Comparison of ENCODE assay signal across 9 mouse cellular contexts in genomic region chr4:154449343-154449742, GRCm38 (mm10).
DNase-seq lines count a peak whose midpoint lies in the region; ATAC-seq lines count a peak whose summit lies in the region.
"Had no signal": no experiment of that assay in that cellular context is flagged by ENCODE, and none has a peak within 500 bp of the region (broad histone marks: within the 10 kb centered on the region; RNA-seq: fewer than 3 reads in every experiment).

No protein-coding gene starts in this region.

- no peak overlapping the region for H3K4me3 ChIP-seq in forebrain, embryonic 15.5 days
- no peak overlapping the region for H3K4me3 ChIP-seq in intestine, embryonic 15.5 days (replicated peaks)
- H3K4me3 ChIP-seq in midbrain, embryonic 12.5 days, result no peak overlapping the region
- H3K4me3 ChIP-seq: embryonic facial prominence, embryonic 12.5 days; megakaryocyte, embryonic 14.5 days had no signal

- intact Hi-C loops in left cerebral cortex, postnatal 25 days (cut with DNase I), result loop anchor here (5.0 kb wide), 1 partner anchor 188 kb away; the partner anchor contains the start of gene Prdm16

- WGBS in forebrain, embryonic 15.5 days, result 12% methylated on average over 3 of the region's 3 CpGs
- WGBS in intestine, embryonic 15.5 days, result 25% methylated on average over 3 of the region's 3 CpGs
- WGBS in midbrain, embryonic 12.5 days, result 12% methylated on average over 3 of the region's 3 CpGs

- peak; percentile 43 for DNase-seq in ES-CJ7 (ENCODE audit: low read depth, low spot score)
- DNase-seq in adrenal gland, postnatal 10 days, result peak; percentile 51
- peak; percentile 57 to 61 for DNase-seq in left cerebral cortex, postnatal 25 days (ENCODE audit: low spot score in 2 of 2)
- no peak for DNase-seq in B cell, adult 2 months

- H3K9me3 ChIP-seq in forebrain, embryonic 15.5 days, result no peaks in the 10 kb centered on the region
- H3K9me3 ChIP-seq in intestine, embryonic 15.5 days, result no peaks in the 10 kb centered on the region
- H3K9me3 ChIP-seq in midbrain, embryonic 12.5 days, result no peaks in the 10 kb centered on the region
- H3K9me3 ChIP-seq: embryonic facial prominence, embryonic 12.5 days; megakaryocyte, embryonic 14.5 days had no signal

- H3K4me2 ChIP-seq in forebrain, embryonic 15.5 days (replicated peaks), result no peak overlapping the region
- no peak overlapping the region for H3K4me2 ChIP-seq in intestine, embryonic 15.5 days (replicated peaks)
- no peak overlapping the region for H3K4me2 ChIP-seq in midbrain, embryonic 12.5 days (replicated peaks)
- H3K4me2 ChIP-seq: embryonic facial prominence, embryonic 12.5 days had no signal

- no peaks in the 10 kb centered on the region for H3K27me3 ChIP-seq in forebrain, embryonic 15.5 days
- no peaks in the 10 kb centered on the region for H3K27me3 ChIP-seq in intestine, embryonic 15.5 days (replicated peaks)
- peaks cover 98% of the 10 kb centered on the region for H3K27me3 ChIP-seq in midbrain, embryonic 12.5 days

- H3K36me3 ChIP-seq in forebrain, embryonic 15.5 days, result no peaks in the 10 kb centered on the region
- H3K36me3 ChIP-seq in intestine, embryonic 15.5 days, result no peaks in the 10 kb centered on the region
- no peaks in the 10 kb centered on the region for H3K36me3 ChIP-seq in midbrain, embryonic 12.5 days
- H3K36me3 ChIP-seq: embryonic facial prominence, embryonic 12.5 days had no signal

- H3K4me1 ChIP-seq in forebrain, embryonic 15.5 days, result peaks cover 11% of the 10 kb centered on the region
- H3K4me1 ChIP-seq in intestine, embryonic 15.5 days (replicated peaks), result no peaks in the 10 kb centered on the region
- peaks cover 6% of the 10 kb centered on the region; the same call in 1 of the 2 replicates for H3K4me1 ChIP-seq in midbrain, embryonic 12.5 days
- H3K4me1 ChIP-seq: megakaryocyte, embryonic 14.5 days had no signal

- H3K9ac ChIP-seq in forebrain, embryonic 15.5 days (replicated peaks), result no peak overlapping the region
- no peak overlapping the region for H3K9ac ChIP-seq in intestine, embryonic 15.5 days
- H3K9ac ChIP-seq in midbrain, embryonic 12.5 days (replicated peaks), result no peak overlapping the region
- H3K9ac ChIP-seq: embryonic facial prominence, embryonic 12.5 days had no signal

- H3K27ac ChIP-seq in forebrain, embryonic 15.5 days (replicated peaks), result 0 out of 2 replicates have a peak overlapping the region, but pooled peaks have one; percentile 7
- H3K27ac ChIP-seq in intestine, embryonic 15.5 days, result 0 out of 2 replicates have a peak overlapping the region, but pooled peaks have one; percentile 2
- no peak overlapping the region for H3K27ac ChIP-seq in midbrain, embryonic 12.5 days (replicated peaks)
- H3K27ac ChIP-seq: embryonic facial prominence, embryonic 12.5 days had no signal

- peak; percentile 57; the same call in 1 of the 2 replicates for ATAC-seq in forebrain, embryonic 15.5 days (replicated peaks)
- ATAC-seq in intestine, embryonic 15.5 days, result peak; percentile 71
- peak; percentile 49; the same call in 1 of the 2 replicates for ATAC-seq in midbrain, embryonic 12.5 days (ENCODE audit: low FRiP score, low read depth)

Comparison
In these comparisons a context has a peak if more than half of its experiments do, and no peak if none do; other contexts are left out.
1. DNase-seq: peak in ES-CJ7 (single experiment), adrenal gland, postnatal 10 days (single experiment) and left cerebral cortex, postnatal 25 days (2 of 2); none in B cell, adult 2 months (0 of 2).
2. Peak in every context shown above with its lines, with median percentiles within 50 percentile points of each other: ATAC-seq.